Mouse (Mus musculus) thymus, postnatal 36 days (tissue): ENCODE results near the gene Sost.

Experiments
- DNase-seq, 2 experiments: peaks; one replicate each; pipeline ENCODE4 v3.0.0; 2022; ENCODE audit warnings: mixed read lengths in 2 of 2

Gene Sost

GRCm38 (mm10) chr11:101937108-101937507 lies 29.7 kb downstream of the Sost start:
- no peak for DNase-seq

- no peak for DNase-seq
Observed at GRCm38 (mm10) chr11:101936421-101936820, 30.4 kb downstream of the Sost start.

GRCm38 (mm10) chr11:101935743-101936142 lies 31.1 kb downstream of the Sost start:
- no peak for DNase-seq

- no peak for DNase-seq
Observed at GRCm38 (mm10) chr11:101931978-101932377, 34.8 kb downstream of the Sost start.

GRCm38 (mm10) chr11:101928030-101928762 lies 38.6 kb downstream of the Sost start:
- DNase-seq: peak; percentile 24 to 27

- no peak for DNase-seq
Observed at GRCm38 (mm10) chr11:101926951-101927589, 39.7 kb downstream of the Sost start.

GRCm38 (mm10) chr11:101925636-101926035 lies 41.2 kb downstream of the Sost start:
- no peak for DNase-seq

- DNase-seq: no peak
Observed at GRCm38 (mm10) chr11:101924441-101924976, 42.3 kb downstream of the Sost start.

GRCm38 (mm10) chr11:101923988-101924387 lies 42.8 kb downstream of the Sost start:
- DNase-seq: no peak

- no peak for DNase-seq
Observed at GRCm38 (mm10) chr11:101921361-101921952, 45.4 kb downstream of the Sost start.

GRCm38 (mm10) chr11:101919660-101920059 lies 47.2 kb downstream of the Sost start:
- DNase-seq: peak; percentile 38 to 56

- DNase-seq: no peak
Observed at GRCm38 (mm10) chr11:101918609-101919008, 48.2 kb downstream of the Sost start.

- no peak for DNase-seq
Observed at GRCm38 (mm10) chr11:101916772-101917171, 50.0 kb downstream of the Sost start.

GRCm38 (mm10) chr11:101913591-101913990 lies 53.2 kb downstream of the Sost start:
- no peak for DNase-seq
